Mouse (Mus musculus) cortical plate, adult 2 months (tissue): ENCODE results near the gene Sapcd2.

Experiments
- CTCF ChIP-seq: fragments of 200-500 bp; IDR thresholded peaks from 2 replicates; pipeline ENCODE4 v1.5.1; 2011; ENCODE audit warnings: mild to moderate bottlenecking, control low read depth, low read length; ENCODE audit not compliant: insufficient read depth; ENCODE audit errors: extremely low read depth
- POLR2A ChIP-seq: fragments of 200-500 bp; IDR thresholded peaks from 2 replicates; pipeline ENCODE4 v1.6.1; 2011; ENCODE audit warnings: mild to moderate bottlenecking, low read length, control low read depth; ENCODE audit not compliant: insufficient read depth; ENCODE audit errors: extremely low read depth

DNA sequence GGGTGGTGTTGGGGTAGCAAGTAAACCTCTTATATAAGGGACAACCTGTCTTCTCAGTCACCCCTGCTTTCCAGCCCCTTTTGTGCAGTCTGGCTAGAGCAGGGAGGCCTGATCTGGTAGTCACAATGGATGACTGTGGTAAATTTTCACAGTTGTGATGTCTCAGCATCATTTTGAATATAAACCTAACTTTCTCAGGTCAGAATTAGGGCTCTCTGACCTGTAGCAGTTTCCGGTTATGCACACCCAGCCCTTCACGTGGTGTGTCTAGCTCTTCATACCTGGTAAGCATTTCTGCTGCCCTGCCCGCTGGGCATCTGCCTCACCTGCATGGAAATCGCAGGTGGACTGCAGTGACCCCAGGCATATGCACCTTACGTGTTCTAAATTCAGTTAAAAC is 55.1 kb downstream of the Sapcd2 start:
- TF ChIP-seq CTCF: no peak
- TF ChIP-seq POLR2A: no peak
